ENCODE assay signal across 7 mouse cellular contexts in genomic region chr4:155190275-155190674, GRCm38 (mm10). TPM values are rescaled to one million over a fixed set of nuclear protein-coding genes. Genes with fewer than 3 reads are reported as not detected.
A peak's percentile ranks its signal among the peaks of the same experiment; 100 is the strongest.
DNase-seq lines count a peak whose midpoint lies in the region; ATAC-seq and TF ChIP-seq lines count a peak whose summit lies in the region.

No protein-coding gene starts in this region.

- peak overlapping the region; percentile 15 to 62; a peak in 3 of 4 replicates for H3K27ac ChIP-seq in heart, embryonic 14.5 days (replicated peaks in 1 of 2; ENCODE audit: control insufficient read depth in 1 of 2, insufficient read depth in 1 of 2, low read depth in 2 of 2, low read length in 2 of 2)
- H3K27ac ChIP-seq in midbrain, embryonic 11.5 days (ENCODE audit: low read depth, low read length): peak overlapping the region; percentile 41
- H3K27ac ChIP-seq in midbrain, embryonic 15.5 days: no peak overlapping the region
- H3K27ac ChIP-seq in hindbrain, embryonic 12.5 days: peak overlapping the region; percentile 35; the same call in 1 of the 2 replicates
- H3K27ac ChIP-seq in thymus, adult 2 months (ENCODE audit: control insufficient read depth, insufficient read depth, low read length): no peak overlapping the region

- TF ChIP-seq CTCF in thymus, adult 2 months (IDR thresholded peaks at IDR 0.05; ENCODE audit: borderline replicate concordance, control insufficient read depth, extremely low read depth, insufficient read depth, low read length, poor library complexity): no peak

- no peak for ATAC-seq in heart, embryonic 14.5 days (ENCODE audit: insufficient number of reproducible peaks, insufficient read depth, low FRiP score, low read depth)
- no peak for ATAC-seq in midbrain, embryonic 11.5 days (ENCODE audit: low FRiP score)
- no peak for ATAC-seq in midbrain, embryonic 15.5 days (replicated peaks)
- no peak for ATAC-seq in hindbrain, embryonic 12.5 days (ENCODE audit: low FRiP score)

- no peaks in the 10 kb centered on the region for H3K27me3 ChIP-seq in heart, embryonic 14.5 days (ENCODE audit: control insufficient read depth, insufficient read depth, low read length)
- no peaks in the 10 kb centered on the region for H3K27me3 ChIP-seq in midbrain, embryonic 11.5 days (ENCODE audit: control insufficient read depth, insufficient read depth, low read length)
- H3K27me3 ChIP-seq in midbrain, embryonic 15.5 days (replicated peaks): no peaks in the 10 kb centered on the region
- H3K27me3 ChIP-seq in hindbrain, embryonic 12.5 days: no peaks in the 10 kb centered on the region
- H3K27me3 ChIP-seq in thymus, adult 2 months (ENCODE audit: control insufficient read depth, insufficient read depth, low read length): no peaks in the 10 kb centered on the region

- no peak overlapping the region for H3K4me2 ChIP-seq in heart, embryonic 14.5 days (ENCODE audit: low read length)
- H3K4me2 ChIP-seq in midbrain, embryonic 11.5 days: peak overlapping the region; percentile 6; the same call in 1 of the 2 replicates
- H3K4me2 ChIP-seq in midbrain, embryonic 15.5 days: no peak overlapping the region
- no peak overlapping the region for H3K4me2 ChIP-seq in hindbrain, embryonic 12.5 days (replicated peaks)

- WGBS in heart, embryonic 14.5 days: 32% methylated on average over 7 of the region's 7 CpGs
- WGBS in midbrain, embryonic 11.5 days: 57% methylated on average over 7 of the region's 7 CpGs
- WGBS in midbrain, embryonic 15.5 days: 50% methylated on average over 7 of the region's 7 CpGs
- WGBS in hindbrain, embryonic 12.5 days: 30% methylated on average over 7 of the region's 7 CpGs
- WGBS in thymus, adult 2 months: 94% methylated on average over 7 of the region's 7 CpGs

- DNase-seq in heart, postnatal 25 days (ENCODE audit: low spot score): no peak
- no peak for DNase-seq in midbrain, embryonic 11.5 days (ENCODE audit: low spot score, missing footprints)
- no peak for DNase-seq in natural killer cell, adult 2 months (ENCODE audit: low spot score in 2 of 2)
- DNase-seq in thymus, adult 2 months: no peak

- H3K9ac ChIP-seq in heart, embryonic 14.5 days (ENCODE audit: low read length): peak overlapping the region; percentile 46
- peak overlapping the region; percentile 38; the same call in 1 of the 2 replicates for H3K9ac ChIP-seq in midbrain, embryonic 11.5 days (ENCODE audit: low read length)
- H3K9ac ChIP-seq in midbrain, embryonic 15.5 days: no peak overlapping the region
- H3K9ac ChIP-seq in hindbrain, embryonic 12.5 days: 0 out of 2 replicates have a peak overlapping the region, but pooled peaks have one; percentile 8

- peaks cover 58 to 95% of the 10 kb centered on the region in 2 experiments for H3K4me1 ChIP-seq in heart, embryonic 14.5 days (ENCODE audit: control insufficient read depth in 2 of 2, insufficient read depth in 2 of 2, low read length in 2 of 2)
- peaks cover 36% of the 10 kb centered on the region for H3K4me1 ChIP-seq in midbrain, embryonic 11.5 days (ENCODE audit: control insufficient read depth, insufficient read depth, low read length)
- peaks cover 43% of the 10 kb centered on the region for H3K4me1 ChIP-seq in midbrain, embryonic 15.5 days
- peaks cover 71% of the 10 kb centered on the region for H3K4me1 ChIP-seq in hindbrain, embryonic 12.5 days
- H3K4me1 ChIP-seq in thymus, adult 2 months (replicated peaks; ENCODE audit: control insufficient read depth, insufficient read depth, low read length): peaks cover 16% of the 10 kb centered on the region

- no peak overlapping the region for H3K4me3 ChIP-seq in heart, embryonic 14.5 days (ENCODE audit: control insufficient read depth in 1 of 2, insufficient read depth in 1 of 2, low read depth in 1 of 2, low read length in 2 of 2)
- no peak overlapping the region for H3K4me3 ChIP-seq in midbrain, embryonic 11.5 days (ENCODE audit: low read depth, low read length)
- H3K4me3 ChIP-seq in midbrain, embryonic 15.5 days: no peak overlapping the region
- no peak overlapping the region for H3K4me3 ChIP-seq in hindbrain, embryonic 12.5 days
- H3K4me3 ChIP-seq in thymus, adult 2 months (ENCODE audit: control insufficient read depth, insufficient read depth, low read length): no peak overlapping the region

- intact Hi-C loops in heart, postnatal 25 days (cut with DNase I): no loop called here

- no peaks in the 10 kb centered on the region for H3K9me3 ChIP-seq in heart, embryonic 14.5 days (ENCODE audit: control insufficient read depth, low read length)
- H3K9me3 ChIP-seq in midbrain, embryonic 11.5 days (ENCODE audit: control insufficient read depth, low read length): no peaks in the 10 kb centered on the region
- no peaks in the 10 kb centered on the region for H3K9me3 ChIP-seq in midbrain, embryonic 15.5 days
- H3K9me3 ChIP-seq in hindbrain, embryonic 12.5 days (replicated peaks): no peaks in the 10 kb centered on the region

- peaks cover 8% of the 10 kb centered on the region; the same call in 1 of the 2 replicates for H3K36me3 ChIP-seq in heart, embryonic 14.5 days (ENCODE audit: control insufficient read depth, insufficient read depth, low read length)
- H3K36me3 ChIP-seq in midbrain, embryonic 11.5 days (ENCODE audit: control insufficient read depth, insufficient read depth, low read length): no peaks in the 10 kb centered on the region
- no peaks in the 10 kb centered on the region for H3K36me3 ChIP-seq in midbrain, embryonic 15.5 days (replicated peaks)
- no peaks in the 10 kb centered on the region for H3K36me3 ChIP-seq in hindbrain, embryonic 12.5 days
- H3K36me3 ChIP-seq in thymus, adult 2 months (ENCODE audit: control insufficient read depth, insufficient read depth, low read length): no peaks in the 10 kb centered on the region

- no peak for TF ChIP-seq POLR2A in thymus, adult 2 months (IDR thresholded peaks at IDR 0.05; ENCODE audit: control insufficient read depth, extremely low read depth, insufficient read depth, low read length, poor library complexity)

RNA-seq across cellular contexts. Expression of gene Ski, which starts 32.1 kb away (rescaled TPM):
- 16.2 TPM in 2 replicates for polyA plus RNA-seq in heart, embryonic 14.5 days (2014; fragmentation: Nextera tagmentation; extraction: Ambion mirVana)
- 10 to 100 TPM; 55.0 to 63.9 TPM for total RNA-seq in heart, postnatal 25 days (2021)
- polyA plus RNA-seq in midbrain, embryonic 11.5 days (2014; fragmentation: Nextera tagmentation; extraction: Ambion mirVana): 12.7 and 13.6 TPM in 2 replicates
- polyA plus RNA-seq in midbrain, embryonic 15.5 days (2015; fragmentation: Nextera tagmentation; extraction: Ambion mirVana): 10.1 and 10.8 TPM in 2 replicates
- polyA plus RNA-seq in hindbrain, embryonic 12.5 days (2016; fragmentation: Nextera tagmentation; extraction: Ambion mirVana): 12.6 and 13.5 TPM in 2 replicates
- polyA plus RNA-seq in thymus, adult 2 months (2012; rRNA removed): 70.5 and 79.5 TPM in 2 replicates

RNA-seq across cellular contexts. Expression of gene Faap20, which starts 59.3 kb away (rescaled TPM):
- 68.5 and 74.8 TPM in 2 replicates for polyA plus RNA-seq in heart, embryonic 14.5 days (2014; fragmentation: Nextera tagmentation; extraction: Ambion mirVana)
- total RNA-seq in heart, postnatal 25 days (2021): 10 to 100 TPM; 13.5 to 15.5 TPM
- 101 and 110 TPM in 2 replicates for polyA plus RNA-seq in midbrain, embryonic 11.5 days (2014; fragmentation: Nextera tagmentation; extraction: Ambion mirVana)
- polyA plus RNA-seq in midbrain, embryonic 15.5 days (2015; fragmentation: Nextera tagmentation; extraction: Ambion mirVana): 78.5 and 87.4 TPM in 2 replicates
- polyA plus RNA-seq in hindbrain, embryonic 12.5 days (2016; fragmentation: Nextera tagmentation; extraction: Ambion mirVana): 90.8 and 98.6 TPM in 2 replicates
- 85.7 and 91.3 TPM in 2 replicates for polyA plus RNA-seq in thymus, adult 2 months (2012; rRNA removed)

Comparison
In these comparisons a context has a peak if more than half of its experiments do, and no peak if none do; other contexts are left out.
1. H3K27ac ChIP-seq: peak in heart, embryonic 14.5 days (2 of 2), midbrain, embryonic 11.5 days (single experiment) and hindbrain, embryonic 12.5 days (single experiment); none in midbrain, embryonic 15.5 days (single experiment) and thymus, adult 2 months (single experiment).